8 mouse cellular contexts compared by ENCODE assay signal in the genomic region with DNA sequence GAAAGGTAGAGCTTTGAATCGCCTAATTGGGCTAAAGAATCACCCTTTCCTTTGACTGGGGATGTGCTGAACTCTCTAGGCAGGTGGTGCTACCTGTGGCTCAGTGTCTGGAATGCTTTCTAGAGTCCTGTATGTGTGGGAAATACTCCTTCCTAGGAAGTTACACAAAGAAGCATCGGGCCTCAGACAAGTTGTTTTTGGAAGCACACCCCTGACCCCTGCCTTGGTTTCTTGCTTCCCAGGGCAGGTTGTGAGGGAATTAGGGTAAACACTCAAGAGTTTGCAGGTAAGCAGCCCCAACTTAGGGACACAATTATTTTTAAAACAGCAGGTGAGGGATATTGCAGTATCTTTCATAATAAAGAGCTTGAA. TPM values are rescaled to one million over a fixed set of nuclear protein-coding genes. Genes with fewer than 3 reads are reported as not detected.
DNase-seq lines count a peak whose midpoint lies in the region; ATAC-seq and TF ChIP-seq lines count a peak whose summit lies in the region.

No protein-coding gene starts in this region.

- H3K79me3 ChIP-seq in C2C12 (ENCODE audit: low read depth) = peaks cover 32% of the 10 kb centered on the region

- H3ac ChIP-seq in C2C12 (ENCODE audit: control insufficient read depth, insufficient read length, low read depth) = peak overlapping the region; percentile 93

- TF ChIP-seq POLR2A in heart, adult 2 months (IDR thresholded peaks at IDR 0.05; ENCODE audit: insufficient read depth, low read depth, low read length) = no peak

- peaks cover 7% of the 10 kb centered on the region for H3K4me1 ChIP-seq in heart, adult 2 months (ENCODE audit: control insufficient read depth, insufficient read depth, low read length)
- H3K4me1 ChIP-seq in forebrain, embryonic 11.5 days (replicated peaks; ENCODE audit: control insufficient read depth, insufficient read depth, low read length) = peaks cover 5% of the 10 kb centered on the region
- H3K4me1 ChIP-seq in liver, embryonic 13.5 days (replicated peaks) = peaks cover 40% of the 10 kb centered on the region

- peaks cover 3% of the 10 kb centered on the region; the same call in 1 of the 2 replicates for H3K79me2 ChIP-seq in heart, adult 2 months (replicated peaks; ENCODE audit: control insufficient read depth, insufficient read depth, low read length)
- peaks cover 42% of the 10 kb centered on the region for H3K79me2 ChIP-seq in C2C12 (ENCODE audit: control insufficient read depth, insufficient read depth)

- 6% methylated on average over 2 of the region's 2 CpGs for WGBS in heart, adult 2 months
- 24% methylated on average over 2 of the region's 2 CpGs for WGBS in forebrain, embryonic 11.5 days
- WGBS in liver, embryonic 13.5 days (ENCODE audit: insufficient replicate concordance) = 10% methylated on average over 2 of the region's 2 CpGs

- H3K27ac ChIP-seq in heart, adult 2 months = peak overlapping the region; percentile 92
- H3K27ac ChIP-seq in forebrain, embryonic 11.5 days (ENCODE audit: low read depth, low read length) = no peak overlapping the region
- H3K27ac ChIP-seq in liver, embryonic 13.5 days = no peak overlapping the region

- TF ChIP-seq CTCF in heart, adult 2 months (IDR thresholded peaks at IDR 0.05) = no peak
- no peak for TF ChIP-seq CTCF in C2C12 (IDR thresholded peaks at IDR 0.05; ENCODE audit: control insufficient read depth, insufficient read depth, insufficient read length)

- H3K9ac ChIP-seq in heart, adult 2 months (ENCODE audit: low read depth, low read length) = peak overlapping the region; percentile 95
- peak overlapping the region; percentile 84 for H3K9ac ChIP-seq in forebrain, embryonic 11.5 days (ENCODE audit: low read length)
- H3K9ac ChIP-seq in liver, embryonic 13.5 days = peak overlapping the region; percentile 93

- intact Hi-C loops in heart, adult 2 months (cut with DNase I) = loop anchor here (2.0 kb wide), 2 partner anchors 24 to 34 kb away; a partner anchor contains a TSS

- no peaks in the 10 kb centered on the region for H3K9me3 ChIP-seq in forebrain, embryonic 11.5 days (ENCODE audit: control insufficient read depth, low read length)
- H3K9me3 ChIP-seq in liver, embryonic 13.5 days (replicated peaks) = no peaks in the 10 kb centered on the region

- no peak for TF ChIP-seq EP300 in heart, adult 2 months (IDR thresholded peaks at IDR 0.05; ENCODE audit: insufficient read depth, low read depth, low read length)

- peak overlapping the region; percentile 80 for H3K4me3 ChIP-seq in heart, adult 2 months
- H3K4me3 ChIP-seq in C2C12 (ENCODE audit: insufficient read depth, poor library complexity, severe bottlenecking) = peak overlapping the region; percentile 82
- peak overlapping the region; percentile 86 for H3K4me3 ChIP-seq in forebrain, embryonic 11.5 days (ENCODE audit: low read depth, low read length)
- peak overlapping the region; percentile 92 for H3K4me3 ChIP-seq in liver, embryonic 13.5 days (replicated peaks)

- ATAC-seq in forebrain, embryonic 11.5 days (replicated peaks; ENCODE audit: low FRiP score) = no peak
- no peak for ATAC-seq in liver, embryonic 13.5 days (ENCODE audit: low read depth)
- ATAC-seq in frontal cortex, adult (ENCODE audit: low TSS enrichment) = no peak
- ATAC-seq in megakaryocyte-erythroid progenitor cell, adult 5-6 weeks (replicated peaks; ENCODE audit: low FRiP score, low TSS enrichment, poor library complexity, severe bottlenecking) = no peak

- DNase-seq in heart, adult 2 months = no peak
- DNase-seq in heart, adult 11 months = no peak
- no peak for DNase-seq in forebrain, embryonic 11.5 days (ENCODE audit: low spot score)
- DNase-seq in liver, embryonic 13.5 days = no peak
- no peak for DNase-seq in right cerebral cortex, postnatal 4 days

- H3K27me3 ChIP-seq in heart, adult 2 months (ENCODE audit: control insufficient read depth, insufficient read depth, low read length) = no peaks in the 10 kb centered on the region
- H3K27me3 ChIP-seq in C2C12 (ENCODE audit: control insufficient read depth, insufficient read depth, insufficient read length) = no peaks in the 10 kb centered on the region
- H3K27me3 ChIP-seq in forebrain, embryonic 11.5 days (ENCODE audit: control insufficient read depth, insufficient read depth, low read length) = no peaks in the 10 kb centered on the region
- H3K27me3 ChIP-seq in liver, embryonic 13.5 days = no peaks in the 10 kb centered on the region

- H3K4me2 ChIP-seq in forebrain, embryonic 11.5 days (ENCODE audit: low read depth, low read length, severe bottlenecking) = peak overlapping the region; percentile 84
- peak overlapping the region; percentile 82 for H3K4me2 ChIP-seq in liver, embryonic 13.5 days

- H3K36me3 ChIP-seq in heart, adult 2 months (ENCODE audit: control insufficient read depth, insufficient read depth, low read length) = no peaks in the 10 kb centered on the region; the same call in 1 of the 2 replicates
- peaks cover 42% of the 10 kb centered on the region for H3K36me3 ChIP-seq in C2C12 (ENCODE audit: control insufficient read depth, insufficient read depth)
- H3K36me3 ChIP-seq in forebrain, embryonic 11.5 days (ENCODE audit: control insufficient read depth, insufficient read depth, low read length) = peaks cover 7% of the 10 kb centered on the region; the same call in 1 of the 2 replicates
- peaks cover 45% of the 10 kb centered on the region for H3K36me3 ChIP-seq in liver, embryonic 13.5 days

TF ChIP-seq in C2C12, 6 proteins besides CTCF, POLR2A, EP300 and RAD21:
- no peak for TF ChIP-seq USF1 (IDR thresholded peaks at IDR 0.05; ENCODE audit: low read depth)
- no peak for TF ChIP-seq MYOG (IDR thresholded peaks at IDR 0.05; ENCODE audit: control insufficient read depth, extremely low read depth, insufficient read length)
- TF ChIP-seq MAX (IDR thresholded peaks at IDR 0.05) = no peak
- TF ChIP-seq FOSL1 (IDR thresholded peaks at IDR 0.05; ENCODE audit: insufficient read depth, low read length, poor library complexity, severe bottlenecking) = no peak
- TF ChIP-seq MYOD1 (IDR thresholded peaks at IDR 0.05; ENCODE audit: control insufficient read depth, insufficient read length, low read depth) = no peak
- no peak for TF ChIP-seq CEBPB (IDR thresholded peaks at IDR 0.05; ENCODE audit: low read depth)

RNA-seq across cellular contexts. Expression of a gene that starts 1.2 kb away (rescaled TPM):
- total RNA-seq in heart, adult 2 months (2021) = 10 to 100 TPM; 16.6 to 17.1 TPM
- polyA plus RNA-seq in heart, adult 2 months (2012; rRNA removed) = 32.9 and 33.7 TPM in 2 replicates
- polyA plus RNA-seq in C2C12 (2012; fragmentation: generic; extraction: Trizol) = 25.7 TPM
- 13.7 and 14.6 TPM in 2 replicates for polyA plus RNA-seq in forebrain, embryonic 11.5 days (2014; fragmentation: Nextera tagmentation; extraction: Ambion mirVana)
- polyA plus RNA-seq in liver, embryonic 13.5 days (2015; fragmentation: Nextera tagmentation; extraction: Ambion mirVana) = 4.2 and 7.6 TPM in 2 replicates
- 33.0 and 45.4 TPM in 2 replicates for total RNA-seq in megakaryocyte-erythroid progenitor cell, adult 5-6 weeks (2014; fragmentation: Nextera tagmentation)
- 5.6 and 10.8 TPM in 2 replicates for total RNA-seq in megakaryocyte-erythroid progenitor cell, adult 5-6 weeks (2017)

RNA-seq across cellular contexts. Expression of a gene that starts 7.2 kb away (rescaled TPM):
- total RNA-seq in heart, adult 2 months (2021) = 10 to 100 TPM; 67.6 to 75.5 TPM
- 57.3 and 83.7 TPM in 2 replicates for polyA plus RNA-seq in heart, adult 2 months (2012; rRNA removed)
- 82.1 TPM for polyA plus RNA-seq in C2C12 (2012; fragmentation: generic; extraction: Trizol)
- polyA plus RNA-seq in forebrain, embryonic 11.5 days (2014; fragmentation: Nextera tagmentation; extraction: Ambion mirVana) = 57.5 and 58.5 TPM in 2 replicates
- polyA plus RNA-seq in liver, embryonic 13.5 days (2015; fragmentation: Nextera tagmentation; extraction: Ambion mirVana) = 31.6 and 34.1 TPM in 2 replicates
- 21.9 and 23.2 TPM in 2 replicates for total RNA-seq in megakaryocyte-erythroid progenitor cell, adult 5-6 weeks (2014; fragmentation: Nextera tagmentation)
- 27.2 and 36.8 TPM in 2 replicates for total RNA-seq in megakaryocyte-erythroid progenitor cell, adult 5-6 weeks (2017)

RNA-seq across cellular contexts. Expression of a gene that starts 9.8 kb away (rescaled TPM):
- 10 to 100 TPM; 35.7 to 36.5 TPM for total RNA-seq in heart, adult 2 months (2021)
- polyA plus RNA-seq in heart, adult 2 months (2012; rRNA removed) = 45.6 and 45.9 TPM in 2 replicates
- polyA plus RNA-seq in C2C12 (2012; fragmentation: generic; extraction: Trizol) = 2.6 TPM
- polyA plus RNA-seq in forebrain, embryonic 11.5 days (2014; fragmentation: Nextera tagmentation; extraction: Ambion mirVana) = 6.8 and 7.0 TPM in 2 replicates
- polyA plus RNA-seq in liver, embryonic 13.5 days (2015; fragmentation: Nextera tagmentation; extraction: Ambion mirVana) = 1.6 and 2.0 TPM in 2 replicates
- total RNA-seq in megakaryocyte-erythroid progenitor cell, adult 5-6 weeks (2014; fragmentation: Nextera tagmentation) = 32.4 and 33.3 TPM in 2 replicates
- 7.0 and 21.5 TPM in 2 replicates for total RNA-seq in megakaryocyte-erythroid progenitor cell, adult 5-6 weeks (2017)

RNA-seq across cellular contexts. Expression of a gene that starts 11.9 kb away (rescaled TPM):
- total RNA-seq in heart, adult 2 months (2021) = under 1 TPM; 0.14 to 0.16 TPM
- 0.53 and 0.55 TPM in 2 replicates for polyA plus RNA-seq in heart, adult 2 months (2012; rRNA removed)
- 0.06 TPM for polyA plus RNA-seq in C2C12 (2012; fragmentation: generic; extraction: Trizol)
- 6.0 and 6.2 TPM in 2 replicates for polyA plus RNA-seq in forebrain, embryonic 11.5 days (2014; fragmentation: Nextera tagmentation; extraction: Ambion mirVana)
- 0.36 and 0.41 TPM in 2 replicates for polyA plus RNA-seq in liver, embryonic 13.5 days (2015; fragmentation: Nextera tagmentation; extraction: Ambion mirVana)
- total RNA-seq in megakaryocyte-erythroid progenitor cell, adult 5-6 weeks (2014; fragmentation: Nextera tagmentation) = not detected in 2 replicates
- total RNA-seq in megakaryocyte-erythroid progenitor cell, adult 5-6 weeks (2017) = not detected in 2 replicates

RNA-seq across cellular contexts. Expression of a gene that starts 23.8 kb away (rescaled TPM):
- total RNA-seq in heart, adult 2 months (2021) = 10 to 100 TPM; 49.3 to 56.6 TPM
- polyA plus RNA-seq in heart, adult 2 months (2012; rRNA removed) = 36.0 and 42.3 TPM in 2 replicates
- 36.1 TPM for polyA plus RNA-seq in C2C12 (2012; fragmentation: generic; extraction: Trizol)
- polyA plus RNA-seq in forebrain, embryonic 11.5 days (2014; fragmentation: Nextera tagmentation; extraction: Ambion mirVana) = 103 and 110 TPM in 2 replicates
- polyA plus RNA-seq in liver, embryonic 13.5 days (2015; fragmentation: Nextera tagmentation; extraction: Ambion mirVana) = 59.5 and 61.1 TPM in 2 replicates
- 72.0 and 95.1 TPM in 2 replicates for total RNA-seq in megakaryocyte-erythroid progenitor cell, adult 5-6 weeks (2014; fragmentation: Nextera tagmentation)
- 38.3 and 48.5 TPM in 2 replicates for total RNA-seq in megakaryocyte-erythroid progenitor cell, adult 5-6 weeks (2017)
